Mouse (Mus musculus) megakaryocyte progenitor cell, adult 5-6 weeks (primary cell): ENCODE data around the gene Anks4b. TPM values are rescaled to one million over a fixed set of nuclear protein-coding genes. Genes with fewer than 3 reads are reported as not detected.

Experiments
- ATAC-seq: replicated peaks from 2 replicates; pipeline ENCODE4 v1.8.0; 2016; ENCODE audit warnings: mild to moderate bottlenecking, moderate TSS enrichment, inconsistent platforms; ENCODE audit not compliant: poor library complexity
- total RNA-seq, 2 experiments: library from RNA; stranded (forward) in 1 of 2; stranded (reverse) in 1 of 2; fragments of 157-497, 149-512 nt in 1 of 2; fragments of 200-1000 nt in 1 of 2; gene quantifications; 2 replicates each; pipeline versions ENCODE4 v1.2.3 to v1.2.4; 2015 to 2017

Gene Anks4b
- total RNA-seq, 2 experiments from 2014 or later, result not detected

DNA sequence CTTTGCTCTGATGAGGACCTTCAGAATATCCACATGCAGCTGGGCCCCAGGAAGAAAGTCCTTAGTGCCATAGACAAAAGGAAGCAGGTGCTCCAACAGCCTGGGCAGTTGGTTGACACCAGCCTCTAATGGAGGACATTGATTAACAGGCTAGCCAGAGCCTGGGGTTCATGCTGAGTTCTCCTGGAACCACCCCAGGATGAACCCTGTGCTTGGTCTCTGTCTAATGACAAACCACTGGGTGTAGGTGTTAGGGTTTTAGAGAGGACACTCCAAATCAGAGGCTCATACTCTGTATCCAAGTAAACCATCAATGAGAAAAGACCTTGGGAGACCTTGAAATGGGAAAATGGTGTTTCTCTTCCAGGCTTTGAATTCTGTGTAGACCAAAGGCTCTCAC is 9.2 kb downstream of the Anks4b start:
- ATAC-seq, result no peak

DNA sequence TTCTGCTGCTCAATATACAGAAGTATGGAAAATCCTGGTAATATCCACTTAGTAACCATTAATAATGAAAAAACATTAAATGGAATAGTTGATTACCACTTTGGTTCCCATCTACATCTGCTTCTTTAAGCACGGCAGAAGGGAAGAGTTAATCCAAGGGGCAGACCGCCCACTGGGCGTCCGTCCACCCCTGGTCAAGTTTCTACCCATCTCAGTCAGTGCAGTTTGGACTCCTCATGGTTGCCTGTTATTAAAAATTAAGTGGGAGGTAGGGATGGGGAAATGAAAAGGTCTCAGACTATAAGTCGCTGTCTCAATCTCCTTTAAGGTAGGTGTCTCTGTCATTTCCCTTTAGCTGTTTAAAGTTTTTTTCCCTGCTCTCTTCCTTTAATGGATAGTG is 15.3 kb downstream of the Anks4b start:
- ATAC-seq, result no peak

DNA sequence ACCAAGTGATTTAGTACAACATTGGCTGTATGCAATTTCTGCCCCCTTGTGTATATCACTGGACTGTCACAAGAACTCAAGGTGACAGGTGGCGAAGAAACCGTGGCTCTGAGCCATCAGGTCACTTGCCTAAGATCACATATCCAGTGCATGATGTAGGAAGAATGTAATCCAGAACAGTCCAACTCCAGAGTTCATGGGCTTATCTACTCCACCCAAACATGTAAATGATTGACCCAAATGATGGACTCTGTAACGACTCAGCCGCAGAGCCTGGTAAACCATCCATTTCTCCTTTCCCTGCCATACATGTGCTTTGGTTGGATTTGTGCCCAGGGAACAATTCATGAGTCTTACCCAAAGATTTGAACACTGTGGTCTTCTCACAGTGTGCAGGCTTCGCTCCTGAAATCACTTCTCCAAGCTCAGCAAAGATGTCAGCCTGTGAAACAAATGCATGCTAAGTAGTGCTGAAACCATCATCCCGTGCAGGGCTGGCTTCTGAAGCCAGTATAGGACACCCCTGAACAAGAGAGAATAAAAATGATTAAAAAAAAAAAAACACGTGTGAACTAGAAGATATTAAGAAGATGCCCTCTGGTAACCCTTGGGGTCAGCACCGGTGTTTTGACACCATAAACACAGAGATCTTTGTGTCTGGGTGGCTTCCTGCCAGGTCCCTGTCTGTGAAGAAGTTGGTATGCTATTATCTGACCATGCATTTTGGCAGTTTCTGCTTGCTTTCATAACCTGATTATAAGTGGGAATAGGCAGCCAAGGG is 15.9 kb downstream of the Anks4b start:
- no peak for ATAC-seq

DNA sequence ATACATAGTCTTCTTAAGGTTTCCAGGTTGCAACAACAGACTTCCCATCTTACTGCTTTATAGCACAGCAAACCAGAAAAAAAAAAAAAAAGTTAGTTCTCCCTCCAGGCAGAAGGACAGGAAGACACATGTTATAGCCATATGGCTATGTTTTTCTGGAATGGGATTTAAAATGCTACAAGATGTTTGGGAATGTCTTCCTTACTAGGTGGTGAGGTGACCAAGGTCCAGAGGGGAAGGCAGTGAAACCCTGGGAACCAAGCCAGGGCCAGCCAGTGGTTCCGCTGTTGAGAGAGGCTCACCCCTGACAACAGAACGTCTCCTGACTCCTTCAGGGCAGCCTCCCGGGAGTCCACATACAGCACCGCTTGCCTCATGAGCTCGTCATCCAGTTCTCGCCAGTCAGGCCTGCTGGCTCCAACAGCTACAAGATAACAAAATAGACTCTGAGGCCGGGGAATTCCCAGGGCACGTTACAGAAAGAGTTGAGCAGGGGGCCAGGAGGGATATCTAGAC is 16.6 kb downstream of the Anks4b start:
- no peak for ATAC-seq

DNA sequence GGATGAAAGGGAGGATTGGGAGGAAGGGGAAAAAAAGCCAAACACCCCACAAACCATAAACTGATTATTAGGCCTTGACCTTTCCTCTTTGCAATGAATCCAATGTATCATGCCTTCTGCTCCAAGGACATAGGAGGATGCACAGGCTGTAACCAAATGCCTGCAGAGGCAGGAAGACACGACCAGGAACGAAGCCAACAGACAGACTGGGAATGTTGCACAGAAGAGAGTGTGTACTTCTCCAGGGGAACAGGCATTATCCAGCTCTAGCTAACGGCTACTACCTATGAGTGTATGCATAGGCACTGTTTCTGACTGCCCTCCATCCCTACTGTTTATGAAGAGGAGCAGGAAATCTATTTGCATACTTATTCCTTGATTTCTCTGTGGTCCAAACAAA is 18.5 kb downstream of the Anks4b start:
- ATAC-seq, result no peak

DNA sequence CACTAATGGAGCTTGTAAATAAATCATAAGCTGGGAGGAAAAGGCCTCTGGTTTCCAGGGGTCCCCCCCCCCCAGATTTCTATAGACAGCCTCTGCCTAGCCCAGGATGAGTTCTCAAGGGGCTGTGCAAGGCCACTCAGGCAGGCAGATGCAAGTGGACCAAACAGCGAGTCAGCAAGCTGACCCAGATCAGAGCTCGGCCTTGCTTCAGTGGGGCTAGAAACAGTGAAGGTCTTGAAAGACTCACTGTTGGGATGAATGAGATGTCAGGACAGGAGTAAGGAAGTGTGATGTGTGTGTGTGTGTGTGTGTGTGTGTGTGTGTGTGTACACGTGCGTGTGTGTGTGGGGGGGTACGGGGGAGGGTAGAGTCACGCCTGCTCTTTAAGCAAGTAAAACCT is 19.2 kb downstream of the Anks4b start:
- no peak for ATAC-seq

DNA sequence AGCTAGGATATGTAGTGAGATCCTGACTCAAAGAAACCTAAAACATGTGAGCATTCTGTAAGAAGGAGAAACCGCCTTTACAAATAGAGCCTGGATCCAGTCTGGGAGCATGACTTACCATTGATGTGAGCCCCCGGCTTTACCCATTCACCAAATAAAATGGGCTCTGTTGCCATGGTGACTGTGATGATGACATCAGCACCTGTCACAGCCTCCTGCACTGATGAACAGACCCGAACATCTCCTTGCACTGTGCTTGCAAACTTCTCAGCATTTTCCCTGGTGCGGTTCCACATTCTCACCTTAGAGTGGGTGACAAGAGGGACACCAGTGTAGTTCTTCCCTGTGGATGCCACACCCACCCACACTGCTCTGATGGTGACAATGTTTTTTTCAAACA is 21.5 kb downstream of the Anks4b start:
- ATAC-seq, result no peak

DNA sequence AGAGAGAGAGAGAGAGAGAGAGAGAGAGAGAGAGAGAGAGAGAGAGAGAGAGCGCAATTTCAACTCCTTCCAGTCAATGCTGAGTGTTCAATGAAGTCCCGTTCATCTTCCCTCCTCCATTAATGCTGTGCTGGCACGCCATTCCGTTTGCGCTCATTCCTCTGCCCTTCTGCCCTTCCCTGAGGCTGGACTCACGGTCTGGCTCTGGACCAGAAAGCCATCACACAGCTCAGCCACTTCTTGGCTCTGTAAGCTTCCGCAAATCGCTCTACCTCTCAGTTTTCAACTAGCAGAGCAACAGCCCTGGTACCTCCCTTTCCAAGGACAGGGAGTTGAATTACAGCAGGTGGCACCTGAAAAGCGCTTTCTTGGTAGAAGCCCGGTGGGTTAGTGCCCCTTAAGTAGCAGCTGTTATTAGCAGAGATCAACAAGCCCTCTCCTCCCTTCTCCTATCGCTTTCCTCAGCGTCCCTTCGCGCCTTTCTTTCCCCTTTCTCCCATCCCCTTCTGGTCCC is 27.6 kb downstream of the Anks4b start:
- ATAC-seq, result no peak

DNA sequence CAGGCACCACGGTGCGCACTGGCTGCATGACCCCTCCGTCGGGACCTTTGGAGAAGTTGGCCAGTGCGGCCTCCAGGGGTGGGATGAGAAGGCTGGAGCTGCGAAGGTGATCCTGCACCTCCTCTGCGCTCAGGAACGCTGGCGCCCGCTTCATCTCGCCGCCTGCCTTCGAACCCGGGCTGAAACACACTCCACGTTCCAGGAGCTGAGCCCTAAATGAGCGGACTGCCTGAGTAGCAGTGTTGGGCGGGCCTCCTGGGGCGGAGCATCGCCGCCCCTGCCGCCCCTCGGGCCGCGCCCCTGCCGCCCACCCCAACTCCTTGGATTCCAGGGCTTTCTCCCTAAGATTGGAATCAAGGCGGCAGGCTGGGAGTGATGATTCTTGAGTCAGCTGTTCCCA is 28.1 kb downstream of the Anks4b start, which contains the start of gene Crym:
TSS of gene Crym (minus strand) at position 341 of the 400 bp plus-strand sequence.
- ATAC-seq, result no peak

DNA sequence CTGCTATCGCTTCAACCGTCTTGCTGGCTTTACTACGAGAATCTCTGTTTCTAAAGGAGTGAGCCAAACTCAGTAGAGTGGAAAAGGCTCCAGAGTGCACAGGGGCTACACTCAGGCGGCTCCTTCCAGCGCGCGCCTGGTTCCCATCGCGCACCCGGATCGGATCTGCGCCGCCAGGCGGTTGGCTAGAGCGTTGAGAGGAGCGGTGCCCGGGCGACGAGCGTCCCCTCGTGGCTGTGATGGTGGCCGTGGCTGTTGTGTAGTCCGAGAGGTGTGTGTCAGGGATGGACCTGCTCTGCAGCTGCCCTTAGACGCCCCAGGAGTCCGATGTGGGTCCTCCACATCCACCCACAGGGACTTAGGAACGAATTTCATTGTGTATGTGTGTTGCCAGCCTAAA is 30.1 kb downstream of the Anks4b start, which contains the start of gene Abca14:
TSS of gene Abca14 (plus strand) at position 173 of the 400 bp plus-strand sequence.
- peak; percentile 89 for ATAC-seq

DNA sequence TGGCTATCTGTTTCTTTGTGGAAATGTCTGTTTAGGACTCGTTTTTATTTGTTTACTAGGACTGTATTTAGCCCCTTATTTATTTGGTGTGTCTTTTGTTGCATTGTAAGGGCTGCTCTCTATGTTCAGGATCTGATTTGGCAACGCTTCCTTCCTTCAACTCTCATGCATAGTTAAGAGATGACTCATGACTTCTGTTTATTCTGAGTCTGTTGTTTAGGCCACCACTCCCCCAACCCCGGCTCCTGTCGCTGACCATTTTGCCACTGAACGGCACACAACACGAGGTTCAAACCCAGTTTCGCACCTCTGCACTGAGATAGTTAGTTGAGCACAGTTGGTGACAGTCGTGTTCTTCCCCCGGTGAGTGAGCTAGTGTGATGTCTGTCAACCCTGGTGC is 32.3 kb downstream of the Anks4b start:
- ATAC-seq, result 0 out of 2 replicates have a peak, but pooled peaks have one; percentile 29

DNA sequence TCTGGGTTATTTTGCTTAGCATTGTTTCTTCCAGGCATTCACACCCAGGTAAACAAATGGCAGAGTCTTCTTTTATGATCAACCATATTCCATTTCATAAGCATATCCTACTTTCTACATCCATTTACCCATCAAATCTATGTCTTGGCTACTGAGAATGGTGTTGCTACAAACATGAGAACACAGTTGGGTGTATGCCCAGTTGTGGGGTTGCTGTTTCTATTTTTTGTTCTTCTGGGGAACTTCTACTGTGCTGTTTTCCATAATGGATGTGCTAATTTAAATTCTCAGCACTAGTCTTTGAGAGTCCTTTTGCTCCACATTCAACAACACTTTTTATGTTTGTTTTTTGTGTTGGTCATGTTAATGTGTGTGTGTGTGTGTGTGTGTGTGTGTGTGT is 54.9 kb downstream of the Anks4b start:
- ATAC-seq, result no peak

Other genes with a start within 250 kb of the Anks4b start
- gene Dnah3, start 78.6 kb upstream of the Anks4b start, total RNA-seq (2015), result not detected in 2 replicates
- not detected in 2 replicates for gene Dnah3, start 78.6 kb upstream of the Anks4b start, total RNA-seq (2017)
- 8.7 and 12.8 TPM in 2 replicates for gene Tmem159, start 71.5 kb upstream of the Anks4b start, total RNA-seq (2015)
- 6.1 and 6.3 TPM in 2 replicates for gene Tmem159, start 71.5 kb upstream of the Anks4b start, total RNA-seq (2017)
- gene Zp2, start 28.6 kb upstream of the Anks4b start, total RNA-seq (2015), result not detected in 2 replicates
- not detected in 2 replicates for gene Zp2, start 28.6 kb upstream of the Anks4b start, total RNA-seq (2017)
- not detected in 2 replicates for gene Crym, start 28.3 kb downstream of the Anks4b start, total RNA-seq (2015)
- gene Crym, start 28.3 kb downstream of the Anks4b start, total RNA-seq (2017), result not detected in 2 replicates
- not detected in 2 replicates for gene Abca14, start 30.1 kb downstream of the Anks4b start, total RNA-seq (2015)
- not detected in 2 replicates for gene Abca14, start 30.1 kb downstream of the Anks4b start, total RNA-seq (2017)
- gene Abca15, start 154.8 kb downstream of the Anks4b start, total RNA-seq (2015), result not detected in 2 replicates
- gene Abca15, start 154.8 kb downstream of the Anks4b start, total RNA-seq (2017), result not detected in 2 replicates
- not detected in 2 replicates for gene Abca16, start 235.8 kb downstream of the Anks4b start, total RNA-seq (2015)
- not detected in 2 replicates for gene Abca16, start 235.8 kb downstream of the Anks4b start, total RNA-seq (2017)